Mouse (Mus musculus) forebrain, postnatal 0 days (tissue): ENCODE results near the gene Baz1b. TPM values are rescaled to one million over a fixed set of nuclear protein-coding genes. Genes with fewer than 3 reads are reported as not detected.

ENCODE experiments used
- ATAC-seq: fragments of 200-750 bp; cut with Nextera tagmentation; 2 replicates; pipeline ENCODE4 v1.8.0; 2017; ENCODE audit warnings: mild to moderate bottlenecking, moderate library complexity
- DNase-seq: peaks from one replicate; pipeline ENCODE4 v3.0.0-alpha.2; 2015
- H3K27ac ChIP-seq: fragments of 300-500 bp; sonication (generic); 2 replicates; pipeline ENCODE4 v1.5.1; 2014; ENCODE audit warnings: low read depth, mild to moderate bottlenecking, antibody characterized with exemption, low read length, moderate library complexity, mixed read lengths
- H3K27me3 ChIP-seq: fragments of 300-500 bp; sonication (generic); 2 replicates; pipeline ENCODE4 v1.6.1; 2014; ENCODE audit warnings: mild to moderate bottlenecking, low read length, mixed read lengths; ENCODE audit not compliant: insufficient read depth
- H3K36me3 ChIP-seq: fragments of 300-500 bp; sonication (generic); 2 replicates; pipeline ENCODE4 v1.6.1; 2014; ENCODE audit warnings: mild to moderate bottlenecking, moderate library complexity; ENCODE audit not compliant: insufficient read depth
- H3K4me1 ChIP-seq: fragments of 300-500 bp; sonication (generic); 2 replicates; pipeline ENCODE4 v1.6.1; 2014; ENCODE audit warnings: antibody characterized with exemption; ENCODE audit not compliant: insufficient read depth
- H3K4me2 ChIP-seq: fragments of 300-500 bp; sonication (generic); 2 replicates; pipeline ENCODE4 v1.6.1; 2014; ENCODE audit warnings: low read depth, mild to moderate bottlenecking, moderate library complexity
- H3K4me3 ChIP-seq: fragments of 300-500 bp; sonication (generic); 2 replicates; pipeline ENCODE4 v1.5.1; 2014; ENCODE audit warnings: low read depth, low read length, mixed read lengths
- H3K9ac ChIP-seq: fragments of 300-500 bp; sonication (generic); 2 replicates; pipeline ENCODE4 v1.6.1; 2014; ENCODE audit warnings: mild to moderate bottlenecking
- H3K9me3 ChIP-seq: fragments of 300-500 bp; sonication (generic); 2 replicates; pipeline ENCODE4 v1.6.1; 2016; ENCODE audit warnings: low read length
- CTCF ChIP-seq: sonication (generic); IDR thresholded peaks from 2 replicates; pipeline ENCODE4 v1.5.1; 2016; ENCODE audit warnings: antibody characterized with exemption, control low read depth, low read depth
- WGBS: fragments of 180-500 bp; shearing (Covaris S2); extraction: QIAGEN DNeasy Blood & Tissue Kit; methylation state at CpG from one replicate; pipeline ENCODE4 v1.1.7; 2014; 5-methylcytosine and 5-hydroxymethylcytosine counted together
- polyA plus RNA-seq: library from polyadenylated mRNA; unstranded; fragments of >200 nt; fragmentation: Nextera tagmentation; extraction: Ambion mirVana; gene quantifications from 2 replicates; pipeline ENCODE4 v1.2.1, GENCODE M21; 2015
- total RNA-seq: library from RNA; depleted of rRNA; stranded (reverse); fragments of >200 nt; gene quantifications from 2 replicates; pipeline ENCODE4 v1.2.3, GENCODE M21; 2014

The Baz1b gene
- total and polyA plus RNA-seq, 2 experiments from 2014 or later = 15.0 to 51.6 TPM

DNA sequence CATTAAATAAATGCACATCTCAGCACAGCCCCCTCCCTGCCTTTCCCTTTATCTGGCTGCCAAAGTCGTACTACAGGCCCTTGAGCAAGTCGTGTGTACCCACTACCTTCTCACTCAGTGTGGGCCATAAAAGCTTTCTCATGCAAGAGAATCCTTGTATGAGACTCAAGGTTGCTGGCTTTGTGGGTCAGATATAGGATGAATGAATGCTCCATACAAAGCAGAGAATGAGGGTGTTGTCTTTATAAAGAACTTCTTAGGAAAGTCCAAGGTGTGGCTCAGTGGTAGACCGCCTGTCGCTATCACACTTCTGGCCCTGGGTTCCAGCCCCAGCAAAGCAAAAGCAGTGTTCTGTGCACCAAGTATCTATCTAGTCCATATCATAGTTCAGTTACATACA, 59.5 kb downstream of the Baz1b start:
- DNase-seq = no peak
- H3K27me3 ChIP-seq = no peaks in the 10 kb centered on the region
- WGBS = 36% methylated on average over 4 of the region's 4 CpGs
- H3K36me3 ChIP-seq = peaks cover 43% of the 10 kb centered on the region
- no peak overlapping the region for H3K9ac ChIP-seq
- H3K4me2 ChIP-seq = no peak overlapping the region
- 0 out of 2 replicates have a peak, but pooled peaks cover 4% of the 10 kb centered on the region for H3K4me1 ChIP-seq
- no peak overlapping the region for H3K4me3 ChIP-seq
- no peak overlapping the region for H3K27ac ChIP-seq
- no peaks in the 10 kb centered on the region for H3K9me3 ChIP-seq
- ATAC-seq = no peak
- no peak for TF ChIP-seq CTCF

- DNase-seq (no peak), ATAC-seq (no peak)
- WGBS = 63% methylated on average over 9 of the region's 9 CpGs
- H3K9me3 ChIP-seq = no peaks in the 10 kb centered on the region
- TF ChIP-seq CTCF = no peak
- H3K4me2 ChIP-seq = peak overlapping the region; percentile 95
- H3K9ac ChIP-seq = no peak overlapping the region
- no peaks in the 10 kb centered on the region for H3K27me3 ChIP-seq
- no peak overlapping the region for H3K27ac ChIP-seq
- H3K36me3 ChIP-seq = peaks cover 36% of the 10 kb centered on the region
- 0 out of 2 replicates have a peak overlapping the region, but pooled peaks have one; percentile 3 for H3K4me3 ChIP-seq
- H3K4me1 ChIP-seq = 0 out of 2 replicates have a peak, but pooled peaks cover 4% of the 10 kb centered on the region
Measured at GRCm38 (mm10) chr5:135247337-135247736, 60.3 kb downstream of the Baz1b start.

DNA sequence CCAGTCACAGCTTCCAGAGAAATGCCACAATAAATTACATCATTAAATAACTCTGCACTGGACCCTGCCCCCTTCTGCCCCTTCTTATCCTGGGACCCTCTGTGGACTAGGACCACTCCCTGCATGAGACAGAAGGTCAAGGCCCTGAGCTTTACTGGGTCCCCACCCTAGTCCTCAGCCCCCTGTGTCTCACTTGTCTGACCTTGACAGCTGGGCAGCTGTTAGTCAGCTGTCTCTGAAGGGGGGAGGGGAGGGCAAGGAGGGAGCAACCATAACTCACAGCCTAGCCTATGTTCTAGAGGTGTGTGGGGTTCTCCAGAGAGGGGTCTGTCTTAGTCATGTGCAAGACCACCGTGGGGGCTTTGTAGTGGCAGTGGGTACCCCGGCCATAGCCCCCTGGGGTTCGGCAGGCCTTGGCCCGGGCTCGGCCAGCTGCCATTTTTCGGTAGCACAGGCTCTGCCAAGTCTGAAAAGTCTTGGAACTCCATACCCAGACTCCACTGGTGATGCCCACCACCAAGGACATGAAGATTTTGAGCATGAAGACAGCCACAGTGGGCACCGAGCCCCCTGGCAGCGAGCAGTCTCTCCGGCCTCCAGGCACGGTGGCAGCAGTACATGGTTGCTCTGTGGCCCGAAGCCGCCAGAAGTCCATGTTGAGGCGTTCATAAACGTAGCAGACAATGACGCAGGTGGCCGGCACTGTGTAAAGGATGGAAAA, 62.1 kb downstream of the Baz1b start:
- Histone ChIP-seq H3K9ac (no peak overlapping the region), H3K27me3 (no peaks in the 10 kb centered on the region), H3K27ac (no peak overlapping the region), H3K4me2 (peak overlapping the region; percentile 95), H3K9me3 (no peaks in the 10 kb centered on the region), H3K4me1 (0 out of 2 replicates have a peak, but pooled peaks cover 4% of the 10 kb centered on the region), H3K36me3 (peaks cover 23% of the 10 kb centered on the region), H3K4me3 (peak overlapping the region; percentile 65)
- 52% methylated on average over 16 of the region's 16 CpGs for WGBS
- no peak for ATAC-seq
- no peak for TF ChIP-seq CTCF
- no peak for DNase-seq

GRCm38 (mm10) chr5:135250186-135251078, 63.4 kb downstream of the Baz1b start:
- Histone ChIP-seq H3K9me3 (no peaks in the 10 kb centered on the region), H3K36me3 (peaks cover 12% of the 10 kb centered on the region), H3K27ac (peak overlapping the region; percentile 54), H3K9ac (peak overlapping the region; percentile 63), H3K27me3 (no peaks in the 10 kb centered on the region), H3K4me1 (0 out of 2 replicates have a peak, but pooled peaks cover 4% of the 10 kb centered on the region), H3K4me3 (peak overlapping the region; percentile 65), H3K4me2 (peak overlapping the region; percentile 95)
- TF ChIP-seq CTCF = no peak
- peak; percentile 21 for DNase-seq
- peak; percentile 55 for ATAC-seq
- 1% methylated on average over 75 of the region's 92 CpGs for WGBS

GRCm38 (mm10) chr5:135251079-135251454, 64.0 kb downstream of the Baz1b start, which contains the start of gene Fzd9:
Gene Fzd9 (minus strand): TSS chr5:135251230.
- 5% methylated on average over 33 of the region's 51 CpGs for WGBS
- H3K4me1 ChIP-seq = 0 out of 2 replicates have a peak, but pooled peaks cover 4% of the 10 kb centered on the region
- DNase-seq = peak; percentile 93
- H3K4me3 ChIP-seq = peak within 1 kb of the TSS; percentile 65
- peak within 1 kb of the TSS; percentile 54 for H3K27ac ChIP-seq
- H3K4me2 ChIP-seq = peak within 1 kb of the TSS; percentile 95
- peaks cover 6% of the 10 kb centered on the region for H3K36me3 ChIP-seq
- peak; percentile 23; the same call in 1 of the 2 replicates for TF ChIP-seq CTCF
- peak within 1 kb of the TSS; percentile 63 for H3K9ac ChIP-seq
- H3K9me3 ChIP-seq = no peaks in the 10 kb centered on the region
- H3K27me3 ChIP-seq = no peaks in the 10 kb centered on the region
- peak; percentile 91 for ATAC-seq

GRCm38 (mm10) chr5:135253741-135254401, 66.8 kb downstream of the Baz1b start:
- no peak for TF ChIP-seq CTCF
- no peak overlapping the region for H3K4me3 ChIP-seq
- H3K9ac ChIP-seq = no peak overlapping the region
- peak overlapping the region; percentile 0; the same call in 1 of the 2 replicates for H3K27ac ChIP-seq
- ATAC-seq (peak; percentile 34), DNase-seq (peak; percentile 62)
- H3K4me1 ChIP-seq = 0 out of 2 replicates have a peak, but pooled peaks cover under 1% of the 10 kb centered on the region
- no peaks in the 10 kb centered on the region for H3K27me3 ChIP-seq
- WGBS = 2% methylated on average over 12 of the region's 12 CpGs
- no peak overlapping the region for H3K4me2 ChIP-seq
- no peaks in the 10 kb centered on the region for H3K9me3 ChIP-seq
- no peaks in the 10 kb centered on the region for H3K36me3 ChIP-seq
